Mouse (Mus musculus) CD4-positive, CD25-positive, alpha-beta regulatory T cell, adult 4 months (primary cell): ENCODE results near the gene Zfp622. TPM values are rescaled to one million over a fixed set of nuclear protein-coding genes. Genes with fewer than 3 reads are reported as not detected.
"Not testable (repeated sequence)": the region's sequence is repeated elsewhere in the genome, so short reads cannot be mapped to it uniquely, and the experiment has no call there.

ENCODE experiments used
- ATAC-seq: one replicate; pipeline ENCODE4 v1.8.0; 2017
- polyA plus RNA-seq, 2 experiments: library from polyadenylated mRNA; unstranded; fragments of 100-300 nt; shearing (Covaris generic); gene quantifications; one replicate each; pipeline ENCODE4 v1.2.1; 2017

Gene Zfp622
- polyA plus RNA-seq, 2 experiments from 2014 or later = 6.3 to 18.1 TPM

DNA sequence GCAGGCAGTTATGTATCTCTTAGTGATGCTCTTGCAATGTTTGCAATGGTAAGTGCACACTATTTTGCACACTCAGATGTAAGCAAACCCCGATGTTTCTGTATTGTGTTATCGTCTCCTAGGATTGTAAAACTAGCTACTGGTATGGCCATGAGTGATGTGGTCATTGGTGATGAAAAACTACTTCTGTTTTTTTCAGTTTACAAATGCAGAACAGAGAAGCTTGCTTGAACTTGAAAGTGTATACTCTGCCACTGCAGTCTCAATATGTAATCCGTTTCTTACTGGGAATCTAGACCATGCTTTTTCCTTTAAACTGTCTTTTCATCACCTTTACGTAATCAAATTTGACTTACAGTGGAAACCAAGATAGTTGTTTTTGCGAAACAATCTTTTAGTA lies 11.4 kb upstream of the Zfp622 start:
- no peak for ATAC-seq

- no peak for ATAC-seq
Measured at GRCm38 (mm10) chr15:25974352-25974751, 9.8 kb upstream of the Zfp622 start.

- ATAC-seq = no peak
Measured at GRCm38 (mm10) chr15:25975810-25976209, 8.4 kb upstream of the Zfp622 start.

DNA sequence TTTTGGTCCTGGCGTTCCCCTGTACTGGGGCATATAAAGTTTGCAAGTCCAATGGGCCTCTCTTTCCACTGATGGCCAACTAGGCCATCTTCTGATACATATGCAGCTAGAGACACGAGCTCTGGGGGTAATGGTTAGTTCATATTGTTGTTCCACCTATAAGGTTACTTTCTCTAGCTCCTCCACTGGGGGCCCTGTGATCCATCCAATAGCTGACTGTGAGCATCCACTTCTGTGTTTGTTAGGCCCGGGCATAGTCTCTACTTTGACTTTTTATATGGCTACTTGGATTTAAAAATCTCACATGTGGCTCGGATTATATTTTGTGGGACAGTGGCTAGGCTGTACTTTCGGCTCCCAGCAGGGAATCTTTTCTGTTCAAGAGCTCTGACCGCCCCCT lies 552 bp upstream of the Zfp622 start:
- ATAC-seq = not testable (repeated sequence)

- ATAC-seq = peak; percentile 16
Measured at GRCm38 (mm10) chr15:25984734-25985492, 747 bp downstream of the Zfp622 start.

GRCm38 (mm10) chr15:25992992-25993727 lies 9.0 kb downstream of the Zfp622 start:
- peak; percentile 69 for ATAC-seq

DNA sequence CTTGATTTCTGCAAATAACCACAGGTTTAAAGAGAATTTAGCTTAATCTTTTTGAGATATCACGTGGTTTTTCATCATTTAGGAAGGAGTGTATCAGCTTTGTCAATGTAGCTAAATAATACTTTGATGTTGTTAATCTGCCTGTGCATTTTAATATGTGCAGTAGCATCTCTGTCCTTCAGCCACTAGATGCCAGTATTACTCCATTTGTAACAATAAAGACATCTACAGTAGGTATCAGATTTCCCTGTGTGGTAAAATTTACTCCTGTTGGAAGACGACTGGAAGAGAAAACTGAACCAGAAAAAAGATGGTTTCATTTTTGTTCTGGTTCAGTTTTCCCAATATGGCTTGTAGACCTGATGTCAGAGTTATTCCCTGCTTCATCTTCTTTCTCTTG lies 11.4 kb downstream of the Zfp622 start:
- peak; percentile 33 for ATAC-seq

GRCm38 (mm10) chr15:25999545-25999944 lies 15.4 kb downstream of the Zfp622 start:
- not testable (repeated sequence) for ATAC-seq

- ATAC-seq = no peak
Measured at GRCm38 (mm10) chr15:26008621-26009020, 24.5 kb downstream of the Zfp622 start.

DNA sequence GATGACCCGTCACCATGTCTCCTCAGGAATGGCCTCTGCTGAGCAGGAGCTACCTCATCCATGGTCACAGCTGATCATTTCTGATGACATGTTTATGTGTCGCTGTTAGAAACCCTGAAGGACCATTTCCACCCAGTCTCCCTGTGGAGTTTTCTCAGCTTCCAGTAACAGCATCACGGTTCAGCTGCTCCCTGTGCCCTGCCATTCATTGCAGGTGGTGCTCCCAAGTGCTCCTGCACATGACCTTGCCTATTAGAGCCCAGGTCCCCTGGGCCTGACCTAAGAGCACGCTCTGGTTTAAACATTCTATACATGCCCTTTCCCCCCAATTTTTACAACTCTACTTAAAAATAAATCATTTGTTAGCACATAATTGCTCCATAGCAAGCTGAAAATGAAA lies 28.7 kb downstream of the Zfp622 start:
- ATAC-seq = no peak

DNA sequence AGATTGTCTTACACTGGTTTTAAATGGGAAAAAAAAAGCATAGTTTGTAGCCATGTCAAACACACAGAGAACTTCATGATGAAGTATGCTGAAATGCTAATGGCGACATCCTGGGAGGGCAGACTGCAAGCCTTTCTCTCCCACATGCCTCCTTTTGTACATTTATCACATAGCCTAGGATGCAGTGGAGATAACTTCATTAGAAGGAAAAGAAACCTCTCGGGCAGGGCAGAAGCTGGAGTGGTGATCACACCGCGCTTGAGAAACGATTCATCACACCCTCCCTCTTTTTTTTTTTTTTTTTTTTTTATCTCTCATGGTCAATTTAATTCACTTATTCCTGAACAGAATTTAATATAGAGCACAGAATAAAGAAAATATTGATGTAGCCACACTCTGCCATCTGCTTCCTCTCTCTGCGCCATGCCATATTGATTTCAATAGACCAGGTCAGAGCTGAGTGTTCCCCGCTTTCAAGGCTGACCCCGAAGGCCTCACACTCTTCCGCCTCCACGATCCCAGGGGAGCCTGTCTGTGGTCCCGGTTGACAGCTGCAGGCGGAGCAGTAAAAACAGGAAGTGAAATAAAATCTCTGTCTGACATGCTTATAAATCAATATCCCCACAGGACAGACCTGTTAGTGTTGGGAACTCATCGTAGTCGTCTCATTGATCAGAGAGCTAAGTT lies 32.0 kb downstream of the Zfp622 start:
- no peak for ATAC-seq

- no peak for ATAC-seq
Measured at GRCm38 (mm10) chr15:26021721-26022120, 37.6 kb downstream of the Zfp622 start.

DNA sequence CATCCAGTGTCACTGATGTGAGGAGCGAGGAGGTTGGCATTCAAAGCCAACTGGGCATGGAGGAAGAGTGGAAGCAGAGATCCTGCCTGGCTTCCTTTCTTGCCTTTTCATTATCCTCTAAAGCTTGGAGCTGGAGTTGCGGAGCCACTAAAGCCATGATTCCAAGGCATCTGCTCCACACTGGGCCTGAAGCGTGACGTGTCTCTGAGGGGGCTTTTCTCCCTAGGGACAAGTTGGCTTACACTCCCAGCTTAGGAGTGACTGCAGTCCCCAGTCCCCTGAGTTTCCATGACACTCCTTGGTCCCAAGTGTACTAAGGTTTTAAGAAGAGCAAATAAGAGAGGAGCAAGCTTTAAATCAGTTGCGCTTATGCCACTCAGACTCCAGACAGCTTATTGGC lies 38.5 kb downstream of the Zfp622 start:
- ATAC-seq = no peak

GRCm38 (mm10) chr15:26031692-26032091 lies 47.5 kb downstream of the Zfp622 start:
- no peak for ATAC-seq

GRCm38 (mm10) chr15:26040567-26040966 lies 56.4 kb downstream of the Zfp622 start:
- no peak for ATAC-seq

DNA sequence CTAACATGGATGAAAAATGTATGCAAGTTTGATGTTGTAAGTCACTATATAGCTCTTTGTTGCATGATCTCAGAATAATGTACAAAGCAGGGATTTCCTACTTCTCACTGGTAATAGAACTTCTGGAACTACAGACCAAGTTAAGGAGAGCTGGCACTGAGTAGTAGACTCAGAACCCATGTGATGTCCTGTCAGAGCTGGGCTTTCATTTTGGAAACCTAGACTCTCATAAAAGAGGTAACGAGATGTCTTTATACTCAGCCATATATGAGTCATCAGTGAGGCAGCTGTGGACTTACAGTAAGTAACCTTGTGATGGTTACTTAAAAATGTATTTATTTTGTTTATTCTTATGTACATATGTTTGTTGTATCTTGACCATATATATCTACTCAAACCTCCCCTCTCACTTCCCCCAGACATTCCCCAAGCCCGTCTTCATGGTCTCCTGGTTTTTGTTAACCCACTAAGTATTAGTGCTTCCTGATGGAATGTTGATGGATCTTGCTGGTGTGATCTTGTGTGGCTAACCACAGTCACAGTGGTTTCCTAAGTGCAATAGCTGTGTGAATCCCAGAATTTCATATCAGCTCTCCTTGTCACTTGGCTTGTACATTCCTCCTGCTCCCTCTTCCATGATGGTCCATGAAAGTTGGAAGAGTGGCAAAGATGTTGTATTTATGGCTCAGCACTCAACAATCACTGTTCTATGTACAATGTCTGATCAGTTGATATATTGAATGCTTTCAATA lies 57.2 kb downstream of the Zfp622 start:
- ATAC-seq = no peak

Other genes with a start within 250 kb of the Zfp622 start
- 10 to 100 TPM; 63.1 to 79.2 TPM for gene Retreg1, start 141.2 kb upstream of the Zfp622 start, polyA plus RNA-seq